Mouse (Mus musculus) 3134 (cell line): Measurements from ENCODE around the gene Olfr671.
"Not testable (repeated sequence)": the region's sequence is repeated elsewhere in the genome, so short reads cannot be mapped to it uniquely, and the experiment has no call there.

Experiments
- DNase-seq: peaks from one replicate; pipeline ENCODE4 v3.0.0-alpha.2; 2011; ENCODE audit warnings: low spot score; ENCODE audit not compliant: insufficient read length; ENCODE audit errors: extremely low read depth

Olfr671 gene

DNA sequence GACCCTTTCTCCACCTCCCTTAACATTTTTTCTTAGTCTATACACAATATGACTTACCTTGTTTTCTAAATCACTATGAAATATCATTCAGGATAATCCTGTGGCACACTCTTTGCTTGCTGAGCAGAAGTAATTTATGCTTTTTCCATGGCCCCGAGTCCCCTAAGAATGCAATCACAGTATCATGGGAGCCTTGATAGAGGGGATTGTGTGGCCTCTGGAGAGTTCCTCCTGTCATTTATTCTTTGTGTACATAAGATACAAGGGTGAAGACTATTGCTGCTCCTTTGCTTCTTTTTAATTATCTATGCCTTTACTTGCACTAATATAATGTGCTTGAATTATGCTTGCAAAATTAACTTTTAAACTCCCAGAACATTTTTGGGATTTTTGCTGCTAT is at the start of gene Olfr671:
Olfr671 (minus strand) TSS at position 101 of the 400 bp plus-strand sequence.
- DNase-seq: no peak

- DNase-seq: no peak
These were observed 49.4 kb upstream of the Olfr671 start, which contains the start of gene Olfr675 for GRCm38 (mm10) chr7:105028360-105028759. TSS of gene Olfr675 (minus strand) at chr7:105028460.

DNA sequence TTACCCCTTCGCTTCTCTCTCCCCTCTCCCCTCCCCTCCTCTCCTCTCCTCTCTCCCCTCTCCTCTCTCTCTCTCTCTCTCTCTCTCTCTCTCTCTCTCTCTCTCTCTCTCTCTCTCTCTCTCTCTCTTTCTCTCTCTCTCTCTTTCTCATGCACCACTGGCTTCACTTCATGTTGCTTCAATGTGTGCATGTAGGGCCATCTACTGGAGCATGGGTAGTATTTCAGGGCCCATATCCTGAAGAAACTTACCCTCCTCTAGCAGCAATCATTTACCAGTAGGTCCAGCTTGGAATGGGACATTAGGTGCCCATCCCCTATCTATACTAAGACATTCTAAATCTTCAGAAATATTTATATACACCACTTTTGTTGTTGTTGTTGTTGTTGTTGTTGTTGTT is 43.6 kb upstream of the Olfr671 start:
- DNase-seq: peak; percentile 1

DNA sequence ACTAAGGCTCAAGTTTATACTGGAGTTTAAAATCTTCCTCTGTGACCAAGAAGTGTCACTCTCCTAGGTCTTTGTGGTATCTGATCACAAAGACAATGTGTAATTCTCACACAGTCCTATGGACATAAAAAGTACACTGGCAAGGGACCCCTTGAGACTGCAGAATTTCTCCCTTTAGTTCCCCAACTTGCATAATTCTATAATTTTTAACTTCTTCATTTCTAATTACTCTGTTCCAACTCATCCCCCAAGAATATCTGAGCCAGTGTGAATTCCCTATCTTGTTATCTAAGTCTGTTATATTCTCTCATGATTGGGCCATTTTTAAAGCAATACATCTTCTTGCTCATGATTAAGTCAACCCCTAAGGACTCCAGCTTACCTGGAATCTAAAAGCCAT is 23.0 kb upstream of the Olfr671 start, which contains the start of gene Olfr672:
Olfr672 (minus strand) TSS at position 101 of the 400 bp plus-strand sequence.
- no peak for DNase-seq

DNA sequence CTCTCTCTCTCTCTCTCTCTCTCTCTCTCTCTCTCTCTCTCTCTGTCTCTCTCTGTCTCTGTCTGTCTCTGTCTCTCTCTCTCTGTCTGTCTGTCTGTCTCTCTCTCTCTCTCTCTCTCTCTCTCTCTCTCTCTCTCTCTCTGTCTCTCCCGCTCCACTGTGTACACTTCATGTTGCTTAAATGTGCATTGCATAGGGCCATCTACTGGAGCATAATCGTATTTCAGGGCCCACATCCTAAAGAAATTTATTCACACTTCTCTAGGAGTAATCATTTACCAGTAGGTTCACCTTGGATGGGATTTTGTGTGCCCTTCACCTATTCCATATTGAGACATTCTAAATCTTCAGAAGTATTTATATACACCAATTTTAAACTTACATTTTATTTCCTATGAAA is 6.4 kb downstream of the Olfr671 start:
- DNase-seq: not testable (repeated sequence)

DNA sequence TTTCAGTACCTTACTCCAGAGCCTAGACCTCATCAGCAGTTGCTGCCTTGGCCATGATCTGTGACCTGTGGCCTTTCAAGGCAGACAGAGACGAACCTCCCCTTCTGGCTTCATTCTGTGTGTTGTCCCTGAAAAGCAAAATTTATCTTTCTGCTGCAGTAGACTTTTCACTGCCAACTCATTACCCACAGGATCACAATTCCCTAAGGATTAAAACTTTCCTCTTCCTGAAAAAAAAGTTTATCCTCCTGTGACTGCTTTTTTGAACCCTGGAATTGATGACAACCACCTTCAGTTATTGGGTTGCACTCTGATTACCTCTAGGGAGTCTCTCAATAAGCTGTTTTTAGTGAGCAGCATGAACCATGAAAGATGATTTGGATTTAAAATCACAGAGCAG is 16.4 kb downstream of the Olfr671 start, which contains the start of gene Olfr670:
Olfr670 (minus strand) TSS at position 101 of the 400 bp plus-strand sequence.
- DNase-seq: no peak

- DNase-seq: not testable (repeated sequence)
These were observed 28.7 kb downstream of the Olfr671 start for GRCm38 (mm10) chr7:104950234-104950633.

GRCm38 (mm10) chr7:104933940-104934339 is 45.0 kb downstream of the Olfr671 start, which contains the start of gene Olfr669:
TSS of gene Olfr669 (plus strand) at chr7:104934240.
- no peak for DNase-seq

DNA sequence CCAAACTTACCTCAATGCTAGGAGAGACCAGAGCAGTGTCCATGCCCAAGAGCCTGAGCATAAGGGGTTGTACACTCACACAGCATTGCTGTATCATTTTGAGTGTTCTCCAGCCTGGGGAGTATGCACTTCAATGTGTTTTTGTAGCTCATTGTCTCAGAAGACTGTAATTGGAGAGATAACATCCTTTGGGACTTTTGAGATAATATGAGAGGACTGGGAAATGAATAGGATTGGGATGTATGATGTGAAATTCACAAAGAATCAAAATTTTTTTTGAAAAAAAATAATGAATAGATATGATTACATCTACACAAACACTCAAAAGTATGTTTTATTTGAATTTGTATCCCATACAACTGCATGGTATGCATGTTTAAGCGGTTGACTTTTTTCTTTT is 51.0 kb downstream of the Olfr671 start, which contains the start of gene Olfr668:
Olfr668 (minus strand) TSS at position 101 of the 400 bp plus-strand sequence.
- DNase-seq: no peak
